Mouse (Mus musculus) thymus, adult 2 months (tissue): Measurements from ENCODE around the gene Cass4. TPM values are rescaled to one million over a fixed set of nuclear protein-coding genes. Genes with fewer than 3 reads are reported as not detected.

Experiments used
- DNase-seq: peaks from one replicate; pipeline ENCODE4 v3.0.0; 2021
- H3K27ac ChIP-seq: fragments of 200-500 bp; 2 replicates; pipeline ENCODE4 v1.5.1; 2012; ENCODE audit warnings: low read length, control low read depth; ENCODE audit not compliant: control insufficient read depth, insufficient read depth
- H3K27me3 ChIP-seq: fragments of 200-500 bp; 2 replicates; pipeline ENCODE4 v1.6.1; 2012; ENCODE audit warnings: mild to moderate bottlenecking, low read length, moderate library complexity, mixed read lengths; ENCODE audit not compliant: control insufficient read depth, insufficient read depth
- H3K36me3 ChIP-seq: fragments of 200-500 bp; 2 replicates; pipeline ENCODE4 v1.6.1; 2012; ENCODE audit warnings: mild to moderate bottlenecking, low read length, moderate library complexity; ENCODE audit not compliant: control insufficient read depth, insufficient read depth
- H3K4me1 ChIP-seq: fragments of 200-500 bp; replicated peaks from 2 replicates; pipeline ENCODE4 v1.6.1; 2012; ENCODE audit warnings: low read length; ENCODE audit not compliant: control insufficient read depth, insufficient read depth
- H3K4me3 ChIP-seq: fragments of 200-500 bp; 2 replicates; pipeline ENCODE4 v1.5.1; 2012; ENCODE audit warnings: mild to moderate bottlenecking, low read length, control low read depth, moderate library complexity; ENCODE audit not compliant: control insufficient read depth, insufficient read depth
- CTCF ChIP-seq: fragments of 200-500 bp; IDR thresholded peaks from 2 replicates; pipeline ENCODE4 v1.5.1; 2012; ENCODE audit warnings: mild to moderate bottlenecking, control low read depth, low read length, moderate library complexity, borderline replicate concordance; ENCODE audit not compliant: control insufficient read depth, poor library complexity, insufficient read depth; ENCODE audit errors: extremely low read depth
- POLR2A ChIP-seq: fragments of 200-500 bp; IDR thresholded peaks from 2 replicates; pipeline ENCODE4 v1.6.1; 2012; ENCODE audit warnings: mild to moderate bottlenecking, low read length, control low read depth, moderate library complexity; ENCODE audit not compliant: control insufficient read depth, poor library complexity, insufficient read depth; ENCODE audit errors: extremely low read depth
- WGBS: fragments of 180-500 bp; shearing (Covaris S2); methylation state at CpG from one replicate; pipeline ENCODE4 v1.1.7; 2018; 5-methylcytosine and 5-hydroxymethylcytosine counted together
- polyA plus RNA-seq: library from polyadenylated mRNA; depleted of rRNA; stranded (reverse); fragments of >200 nt; gene quantifications from 2 replicates; pipeline ENCODE4 v1.2.3, GENCODE M21; 2012; rRNA removed

The Cass4 gene
- 2.2 and 2.8 TPM in 2 replicates for polyA plus RNA-seq

DNA sequence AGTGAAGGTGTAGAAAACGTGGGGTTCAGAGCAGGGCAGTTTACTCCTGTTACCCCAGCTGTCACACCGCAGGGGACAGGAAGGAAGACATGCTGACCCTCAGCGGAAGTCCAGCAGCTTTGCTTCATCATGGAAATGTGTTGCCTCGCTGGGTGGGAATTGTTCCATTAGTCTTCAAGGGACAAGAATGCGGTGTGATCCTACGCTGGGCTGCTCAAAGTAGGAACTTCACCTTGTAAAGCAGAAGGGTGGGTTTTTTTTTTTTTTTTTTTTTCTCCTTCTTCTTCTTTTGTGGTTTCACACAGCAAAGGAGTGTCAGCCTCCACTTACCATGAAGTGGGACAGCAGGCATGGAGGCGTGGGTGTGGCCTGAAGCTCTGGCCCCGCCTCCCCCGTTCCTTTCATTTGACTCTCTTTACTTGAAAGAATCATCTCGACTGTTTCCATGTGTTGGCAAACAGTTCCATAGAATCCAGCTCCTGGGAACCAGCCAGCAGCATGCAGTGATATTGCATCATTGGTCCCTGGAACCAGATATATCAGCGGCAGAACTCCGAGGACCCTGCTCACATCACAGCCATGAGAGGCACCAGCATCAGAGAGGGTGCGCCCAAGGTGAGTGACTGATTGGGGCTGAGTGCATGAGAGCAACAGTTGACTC, at the start of gene Cass4:
Cass4 (plus strand) TSS at position 404 of the 661 bp plus-strand sequence.
- H3K27ac ChIP-seq = peak within 1 kb of the TSS; percentile 31
- H3K36me3 ChIP-seq = no peaks in the 10 kb centered on the region
- peaks cover 55% of the 10 kb centered on the region for H3K4me1 ChIP-seq
- peak; percentile 73 for DNase-seq
- 12% methylated on average over 13 of the region's 13 CpGs for WGBS
- H3K27me3 ChIP-seq = no peaks in the 10 kb centered on the region
- TF ChIP-seq CTCF (no peak), POLR2A (0 out of 2 replicates have a peak, but pooled peaks have one; percentile 11)
- peak within 1 kb of the TSS; percentile 33 for H3K4me3 ChIP-seq

DNA sequence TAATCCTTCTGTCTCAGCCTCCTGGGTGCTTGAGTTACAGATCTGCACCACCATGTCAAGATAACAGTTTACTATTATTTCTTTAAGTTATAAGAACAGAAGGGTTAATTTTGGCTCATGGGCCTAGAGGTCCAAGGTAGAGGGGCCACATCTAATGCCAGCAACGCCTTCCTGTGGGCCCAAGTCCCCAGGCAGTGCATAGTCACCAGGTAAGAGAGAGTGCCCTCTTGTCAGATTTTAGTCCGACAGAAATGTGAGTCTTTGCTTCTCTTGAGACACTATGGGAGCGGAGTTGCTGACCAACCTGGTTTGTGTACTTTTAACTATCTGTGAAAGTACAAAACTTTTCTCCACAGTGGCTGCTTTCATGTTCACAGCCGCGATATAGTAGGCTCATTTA, 48.9 kb upstream of the Cass4 start:
- Histone ChIP-seq H3K4me3 (no peak overlapping the region), H3K36me3 (no peaks in the 10 kb centered on the region), H3K27ac (no peak overlapping the region), H3K4me1 (peaks cover 10% of the 10 kb centered on the region), H3K27me3 (no peaks in the 10 kb centered on the region)
- no peak for DNase-seq
- TF ChIP-seq POLR2A = no peak
- TF ChIP-seq CTCF = no peak
- 34% methylated on average over 5 of the region's 5 CpGs for WGBS

DNA sequence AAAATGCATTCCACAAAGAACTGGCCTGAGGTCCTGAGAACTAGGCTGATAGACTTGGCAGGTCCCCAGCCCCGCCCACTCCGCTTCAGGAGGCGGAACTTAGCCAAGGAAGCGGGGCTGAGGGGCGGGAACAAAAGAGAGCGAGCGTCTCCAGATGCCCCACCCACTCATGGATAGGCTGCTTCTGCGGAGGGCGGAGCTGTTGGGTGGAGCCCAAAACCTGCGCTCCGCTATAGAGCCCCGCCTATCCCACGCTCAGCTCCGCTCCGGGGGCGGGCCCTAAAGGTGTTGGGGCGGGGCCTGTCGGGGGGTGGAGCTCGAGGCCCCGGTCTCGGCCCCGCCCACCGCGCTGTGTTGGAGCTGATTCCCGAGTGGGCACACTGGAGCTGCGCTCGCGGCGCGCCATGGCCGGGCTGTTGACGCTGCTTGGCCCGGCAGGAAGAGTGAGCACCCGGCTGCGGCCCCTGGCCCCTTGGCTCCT, 48.3 kb upstream of the Cass4 start, which contains the start of gene Fam210b:
Fam210b (plus strand) TSS at position 308 of the 481 bp plus-strand sequence.
- Histone ChIP-seq H3K36me3 (no peaks in the 10 kb centered on the region), H3K27ac (no peak within 1 kb of the TSS), H3K4me1 (peaks cover 10% of the 10 kb centered on the region), H3K4me3 (peak within 1 kb of the TSS; percentile 76), H3K27me3 (no peaks in the 10 kb centered on the region)
- WGBS = under 1% methylated on average over 35 of the region's 35 CpGs
- TF ChIP-seq POLR2A = 0 out of 2 replicates have a peak, but pooled peaks have one; percentile 22
- TF ChIP-seq CTCF = peak; percentile 12; the same call in 1 of the 2 replicates
- peak; percentile 94 for DNase-seq

DNA sequence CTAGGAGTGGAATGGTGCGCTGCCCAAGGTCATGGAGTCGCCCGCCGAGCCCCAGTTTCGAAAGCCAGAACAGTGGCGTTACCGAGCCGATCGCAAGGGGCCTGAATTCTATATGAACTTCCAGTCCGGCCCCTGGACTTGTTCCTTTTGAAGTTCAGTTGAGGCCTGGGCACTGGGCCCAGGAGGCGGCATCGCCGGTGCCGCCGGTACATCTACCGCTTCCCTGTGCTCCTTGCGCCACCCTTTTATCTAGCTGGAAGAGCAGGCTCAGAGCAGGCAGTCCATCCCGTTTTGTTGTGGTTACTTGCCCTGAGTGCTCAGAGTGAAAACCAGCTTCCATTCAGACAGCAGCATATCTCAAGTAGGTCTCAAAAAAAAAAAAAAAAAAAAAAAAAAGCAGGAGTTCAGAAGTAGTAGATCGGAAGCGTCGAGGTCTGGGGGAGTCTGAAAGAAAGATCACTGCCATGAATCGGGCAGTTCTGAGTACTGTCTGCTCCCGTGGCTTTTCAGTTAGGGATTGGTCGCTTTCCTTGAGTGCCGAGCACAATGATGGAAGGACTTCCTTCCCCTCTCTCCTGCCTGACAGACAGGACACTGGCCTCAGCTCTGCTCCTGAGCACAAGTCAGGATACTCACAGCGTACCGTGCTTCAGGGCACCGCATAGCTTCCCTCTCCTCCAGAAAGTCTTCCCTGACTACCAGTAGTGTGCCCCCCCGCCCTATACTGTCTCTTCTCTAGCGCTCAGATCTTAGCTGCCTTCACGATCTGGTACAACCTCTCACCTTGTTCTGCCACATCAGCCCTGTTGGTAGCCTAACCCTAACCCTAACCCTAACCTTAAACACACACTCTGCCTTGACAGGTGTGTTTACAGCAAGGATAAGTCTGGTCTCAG, 47.3 kb upstream of the Cass4 start:
- no peak overlapping the region for H3K27ac ChIP-seq
- DNase-seq = peak; percentile 12

DNA sequence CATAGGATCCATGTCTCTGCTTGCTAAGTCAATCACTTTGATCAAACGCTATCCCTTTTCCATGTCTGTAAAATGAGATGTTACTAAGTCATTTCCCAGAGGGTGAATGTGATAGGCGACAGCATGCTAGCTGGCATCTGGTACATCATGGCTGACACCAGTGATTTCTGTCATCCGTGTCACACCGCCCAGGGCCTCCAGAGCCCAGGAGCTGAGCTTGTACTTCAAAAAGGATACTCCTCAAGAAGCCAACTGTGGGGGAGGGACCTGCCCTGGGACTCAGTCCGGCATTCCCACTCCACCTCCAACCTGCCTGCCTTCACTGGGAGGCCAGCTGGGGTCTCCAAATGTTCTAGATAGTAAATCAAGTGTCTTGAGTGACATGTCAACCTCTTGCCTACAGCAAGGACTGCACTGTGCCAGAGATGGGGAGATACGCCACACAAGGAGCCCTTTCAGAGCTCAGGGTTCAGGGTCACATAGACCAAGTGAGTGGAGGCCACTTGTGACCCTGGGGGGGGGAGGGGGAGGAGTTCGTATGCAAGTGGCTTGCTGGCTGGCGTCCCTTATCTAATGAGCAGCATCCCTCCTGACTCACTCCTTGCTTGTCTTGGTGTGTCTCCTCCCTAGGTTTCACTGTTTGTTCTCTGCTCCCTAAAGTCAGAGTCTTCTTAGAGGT, 46.5 kb upstream of the Cass4 start:
- H3K36me3 ChIP-seq = no peaks in the 10 kb centered on the region
- TF ChIP-seq CTCF (no peak), POLR2A (no peak)
- no peak overlapping the region for H3K4me3 ChIP-seq
- H3K27ac ChIP-seq = no peak overlapping the region
- 94% methylated on average over 8 of the region's 8 CpGs for WGBS
- no peaks in the 10 kb centered on the region for H3K27me3 ChIP-seq
- no peak for DNase-seq
- H3K4me1 ChIP-seq = peaks cover 10% of the 10 kb centered on the region

More for the DNA sequence above, 47.3 kb upstream of the Cass4 start:
- Histone ChIP-seq H3K4me1 (peaks cover 10% of the 10 kb centered on the region), H3K4me3 (peak overlapping the region; percentile 76), H3K27me3 (no peaks in the 10 kb centered on the region), H3K36me3 (no peaks in the 10 kb centered on the region)
- WGBS = 21% methylated on average over 31 of the region's 31 CpGs
- TF ChIP-seq POLR2A (no peak), CTCF (no peak)

DNA sequence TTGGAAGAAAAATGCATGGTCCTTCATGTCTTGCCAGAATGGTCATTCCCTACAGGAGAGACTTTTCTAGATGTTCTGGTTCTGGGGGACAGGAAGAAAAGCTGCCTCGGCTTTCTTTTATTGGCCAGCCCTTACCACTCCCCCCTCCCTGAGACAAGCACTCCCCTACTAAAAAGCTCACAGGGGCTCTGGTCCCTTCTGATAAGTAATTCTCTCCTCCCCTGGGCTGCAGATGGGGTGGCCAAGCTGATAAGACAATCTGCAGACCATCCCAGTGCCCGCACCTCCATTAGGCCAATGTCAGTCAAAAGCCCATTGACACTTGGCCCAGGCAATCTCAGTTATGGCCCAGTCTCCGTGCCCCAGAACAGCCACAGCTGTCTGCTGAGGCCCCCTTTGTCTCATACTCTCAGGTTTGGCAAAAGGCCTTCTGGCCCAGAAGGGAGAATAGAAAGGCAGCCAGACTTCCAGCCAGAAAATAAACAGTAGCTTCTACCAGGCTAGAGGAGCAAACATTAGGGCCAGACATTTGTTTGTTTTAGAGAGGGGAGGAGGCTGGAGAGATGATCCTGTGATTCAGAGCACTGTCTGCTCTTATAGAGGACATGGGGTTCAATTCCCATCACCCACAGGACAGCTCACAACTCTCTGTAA, 45.2 kb upstream of the Cass4 start:
- Histone ChIP-seq H3K36me3 (no peaks in the 10 kb centered on the region), H3K27ac (no peak overlapping the region), H3K4me1 (peaks cover 10% of the 10 kb centered on the region), H3K4me3 (no peak overlapping the region), H3K27me3 (no peaks in the 10 kb centered on the region)
- no peak for DNase-seq
- TF ChIP-seq CTCF = no peak
- no peak for TF ChIP-seq POLR2A
- WGBS = 94% methylated on average over 3 of the region's 3 CpGs
